Mouse (Mus musculus): ENCODE results near the gene Cib1.
A peak's percentile ranks its signal among the peaks of the same experiment; 100 is the strongest.

Cib1 gene

GRCm38 (mm10) chr7:80184968-80185367, 47.6 kb downstream of the Cib1 start:
- no peak for DNase-seq (ENCODE audit: low read depth)

DNA sequence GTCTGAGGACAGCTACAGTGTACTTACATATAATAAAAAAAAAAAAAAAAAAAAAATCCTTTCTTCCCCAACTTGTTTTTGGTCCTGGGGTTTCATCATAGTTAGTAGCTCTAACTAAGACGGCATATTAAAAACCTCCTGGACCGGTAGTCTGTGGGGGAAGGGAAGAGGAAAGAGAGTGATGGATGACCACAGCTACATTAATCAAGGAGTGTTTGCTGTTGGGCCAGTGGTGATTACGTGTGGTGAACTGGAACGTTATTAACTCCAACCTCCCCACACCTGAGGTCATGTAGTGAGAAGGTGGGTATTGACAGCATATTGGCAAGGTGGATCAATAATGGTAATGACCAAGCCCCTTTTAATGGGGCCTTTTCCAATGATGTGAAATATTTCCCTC, 48.1 kb downstream of the Cib1 start:
- no peak for DNase-seq (ENCODE audit: low read depth)

DNA sequence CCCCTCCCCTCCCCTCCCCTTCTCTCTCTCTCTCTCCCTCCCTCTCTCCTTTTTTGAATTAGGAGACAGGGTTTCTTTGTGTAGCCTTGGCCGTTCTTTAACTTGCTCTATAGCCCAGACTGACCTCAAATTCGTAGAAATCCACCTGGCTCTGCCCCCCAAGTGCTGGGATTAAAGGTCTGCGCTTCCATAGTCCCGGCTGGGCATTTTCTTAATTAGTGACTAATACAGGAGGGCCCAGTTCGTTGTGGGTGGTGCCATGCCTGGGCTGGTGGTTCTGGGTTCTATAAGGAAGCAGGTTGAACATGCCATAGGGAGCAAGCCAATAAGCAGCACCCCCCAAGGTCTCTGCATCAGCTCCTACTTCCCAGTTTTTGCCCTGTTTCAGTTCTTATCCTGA, 48.6 kb downstream of the Cib1 start:
- no peak for DNase-seq (ENCODE audit: low read depth)

DNA sequence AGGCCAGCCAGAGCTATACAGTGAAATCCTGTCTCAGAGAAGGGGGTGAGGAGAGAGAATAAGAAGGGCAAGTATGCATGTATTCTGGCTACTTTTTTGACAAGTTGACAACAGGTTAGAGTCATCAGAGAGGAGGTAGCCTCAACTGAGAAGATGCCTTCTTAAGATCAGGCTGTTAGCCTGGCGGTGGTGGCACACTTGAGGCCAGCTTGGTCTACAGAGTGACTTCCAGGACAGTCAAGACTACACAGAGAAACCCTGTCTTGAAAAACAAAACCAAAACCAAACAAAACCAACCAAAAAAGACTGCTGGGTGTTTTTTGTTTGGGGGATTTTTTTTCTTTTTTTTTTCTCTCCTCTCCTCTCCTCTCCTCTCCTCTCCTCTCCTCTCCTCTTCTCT, 49.1 kb downstream of the Cib1 start:
- peak; percentile 46 for DNase-seq (ENCODE audit: low read depth)

DNA sequence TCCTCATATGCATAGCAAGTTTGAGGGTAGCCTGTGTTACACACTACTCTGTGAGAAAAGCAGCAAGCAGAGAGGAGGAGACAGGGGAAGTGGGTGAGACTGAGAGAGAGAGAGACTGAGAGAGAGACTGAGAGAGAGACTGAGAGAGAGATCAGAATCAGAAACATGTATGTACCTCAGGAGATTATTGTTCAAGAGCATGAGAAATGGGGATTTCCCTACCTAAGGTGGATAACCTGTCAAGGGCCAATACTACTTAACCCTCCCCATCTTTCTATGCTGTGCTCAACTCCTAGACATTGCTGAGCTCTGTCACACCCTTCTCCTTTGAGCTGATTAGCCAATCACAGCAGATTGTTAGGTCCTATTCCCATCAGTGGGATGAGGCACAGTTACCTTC, 50.5 kb downstream of the Cib1 start:
- DNase-seq (ENCODE audit: low read depth) = peak; percentile 65

- DNase-seq (ENCODE audit: low read depth) = no peak
Observed at GRCm38 (mm10) chr7:80181078-80181477, 51.5 kb downstream of the Cib1 start.

DNA sequence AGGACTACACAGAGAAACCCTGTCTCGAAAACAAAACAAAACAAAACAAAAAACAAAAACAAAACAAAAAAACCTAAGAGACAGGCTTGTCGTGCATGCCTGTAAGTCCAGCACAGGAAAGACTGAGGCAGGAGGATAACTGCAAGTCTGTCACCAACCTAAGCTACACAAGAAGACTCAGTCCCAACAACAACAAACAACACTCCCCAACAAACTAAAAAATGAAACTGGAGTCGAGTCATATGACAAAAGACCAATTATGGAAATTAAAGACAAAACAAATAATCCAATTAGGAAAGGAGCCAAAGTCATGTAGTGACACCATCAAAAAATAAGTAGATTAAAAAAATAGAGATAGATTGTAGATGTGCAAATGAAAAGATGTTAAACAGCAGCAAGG, 52.4 kb downstream of the Cib1 start:
- no peak for DNase-seq (ENCODE audit: low read depth)

DNA sequence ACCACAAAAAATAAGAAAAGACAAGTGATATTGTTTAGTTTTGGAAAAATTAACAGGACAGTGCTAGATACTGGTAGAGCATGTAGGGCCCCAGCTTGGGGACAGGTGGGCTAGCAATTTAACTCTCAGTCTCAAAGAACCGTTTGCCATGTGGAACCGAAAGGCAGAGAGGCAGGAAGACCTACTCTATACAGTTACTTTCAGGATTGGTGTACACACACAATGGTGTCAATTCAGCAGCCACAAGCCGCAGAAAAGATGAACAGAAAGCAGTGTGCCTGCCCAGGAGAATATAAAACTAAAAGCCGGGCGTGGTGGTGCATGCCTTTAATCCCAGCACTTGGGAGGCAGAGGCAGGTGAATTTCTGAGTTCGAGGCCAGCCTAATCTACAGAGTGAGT, 52.8 kb downstream of the Cib1 start:
- no peak for DNase-seq (ENCODE audit: low read depth)

- no peak for DNase-seq (ENCODE audit: low read depth)
Observed at GRCm38 (mm10) chr7:80179327-80179726, 53.3 kb downstream of the Cib1 start.

- DNase-seq (ENCODE audit: low read depth) = no peak
Observed at GRCm38 (mm10) chr7:80178037-80178729, 54.4 kb downstream of the Cib1 start.

GRCm38 (mm10) chr7:80177438-80177837, 55.2 kb downstream of the Cib1 start:
- no peak for DNase-seq (ENCODE audit: low read depth)
